Mouse (Mus musculus) CD4-positive, CD25-positive, alpha-beta regulatory T cell, adult 2 months (primary cell): ENCODE results near the gene Nle1.

Experiments used
- DNase-seq: peaks from one replicate; pipeline ENCODE4 v3.0.0-alpha.2; 2012; ENCODE audit warnings: low read depth, low spot score

Nle1 gene

GRCm38 (mm10) chr11:82869506-82870172 lies 38.6 kb downstream of the Nle1 start:
- no peak for DNase-seq

- no peak for DNase-seq
Measured at GRCm38 (mm10) chr11:82867956-82868355, 40.3 kb downstream of the Nle1 start.

GRCm38 (mm10) chr11:82866850-82867564 lies 41.2 kb downstream of the Nle1 start:
- DNase-seq = no peak

- DNase-seq = no peak
Measured at GRCm38 (mm10) chr11:82865957-82866356, 42.3 kb downstream of the Nle1 start.

GRCm38 (mm10) chr11:82863488-82863931 lies 44.7 kb downstream of the Nle1 start:
- no peak for DNase-seq

GRCm38 (mm10) chr11:82863059-82863458 lies 45.2 kb downstream of the Nle1 start:
- DNase-seq = no peak

- no peak for DNase-seq
Measured at GRCm38 (mm10) chr11:82862638-82863037, 45.6 kb downstream of the Nle1 start.

GRCm38 (mm10) chr11:82861558-82861957 lies 46.7 kb downstream of the Nle1 start:
- DNase-seq = no peak

- no peak for DNase-seq
Measured at GRCm38 (mm10) chr11:82860759-82861158, 47.5 kb downstream of the Nle1 start.

- no peak for DNase-seq
Measured at GRCm38 (mm10) chr11:82857307-82857848, 50.8 kb downstream of the Nle1 start.

GRCm38 (mm10) chr11:82856032-82856431 lies 52.2 kb downstream of the Nle1 start:
- no peak for DNase-seq

GRCm38 (mm10) chr11:82855327-82855973 lies 52.8 kb downstream of the Nle1 start:
- no peak for DNase-seq

GRCm38 (mm10) chr11:82854111-82854510 lies 54.1 kb downstream of the Nle1 start:
- DNase-seq = no peak

GRCm38 (mm10) chr11:82852958-82853357 lies 55.3 kb downstream of the Nle1 start:
- DNase-seq = no peak

- no peak for DNase-seq
Measured at GRCm38 (mm10) chr11:82852540-82852939, 55.7 kb downstream of the Nle1 start.

- DNase-seq = no peak
Measured at GRCm38 (mm10) chr11:82852115-82852514, 56.1 kb downstream of the Nle1 start.
